Mouse (Mus musculus) megakaryocyte, embryonic 14.5 days (primary cell): ENCODE data around the gene Mylip.

Experiments
- FLI1 ChIP-seq: IDR thresholded peaks from 2 replicates; pipeline ENCODE4 v1.6.1; 2012; ENCODE audit warnings: low read length, inconsistent platforms, mixed read lengths
- GATA1 ChIP-seq: IDR thresholded peaks from 3 replicates; pipeline ENCODE4 v1.6.1; 2012; ENCODE audit warnings: mixed read lengths, low read length, inconsistent platforms, borderline replicate concordance

DNA sequence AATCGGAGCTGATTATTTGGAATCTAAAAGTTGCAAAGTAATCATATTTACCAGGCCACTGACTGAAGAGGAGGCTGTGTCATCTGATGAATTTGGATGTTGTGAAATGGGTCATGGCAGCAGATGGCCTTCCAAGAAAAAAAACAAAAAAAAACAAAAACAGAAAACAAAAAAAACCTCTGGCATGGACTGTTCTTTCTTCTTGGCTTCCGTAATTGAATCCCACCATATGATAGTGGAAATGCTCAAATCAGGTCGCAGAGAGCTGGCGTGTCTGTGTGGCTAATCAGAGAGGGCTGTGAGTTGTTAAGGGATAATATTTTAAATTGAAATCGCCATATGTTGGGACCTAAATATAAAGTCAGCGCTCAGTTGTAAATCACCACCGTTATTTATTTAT, 67.9 kb downstream of the Mylip start:
- TF ChIP-seq GATA1 (no peak), FLI1 (no peak)
